Mouse (Mus musculus) thymus, postnatal 0 days (tissue): ENCODE results near the gene Speg. TPM values are rescaled to one million over a fixed set of nuclear protein-coding genes. Genes with fewer than 3 reads are reported as not detected.

ENCODE experiments used
- polyA plus RNA-seq: library from polyadenylated mRNA; unstranded; fragments of >200 nt; fragmentation: Nextera tagmentation; extraction: Ambion mirVana; gene quantifications from 2 replicates; pipeline ENCODE4 v1.2.1, GENCODE M21; 2015

Gene Speg
- polyA plus RNA-seq, 1 experiment from 2014 or later, result 1.6 TPM

Other genes with a start within 250 kb of the Speg start
- 0.20 and 0.41 TPM in 2 replicates for gene Slc23a3, start 241.4 kb upstream of the Speg start, polyA plus RNA-seq
- 74.5 and 79.4 TPM in 2 replicates for gene Cnppd1, start 232.6 kb upstream of the Speg start, polyA plus RNA-seq
- gene Retreg2, start 232.5 kb upstream of the Speg start, polyA plus RNA-seq, result 41.8 and 43.7 TPM in 2 replicates
- gene Zfand2b, start 206.7 kb upstream of the Speg start, polyA plus RNA-seq, result 47.8 and 48.6 TPM in 2 replicates
- gene Abcb6, start 194.9 kb upstream of the Speg start, polyA plus RNA-seq, result 9.4 and 11.4 TPM in 2 replicates
- gene Ankzf1, start 183.1 kb upstream of the Speg start, polyA plus RNA-seq, result 16.0 and 17.7 TPM in 2 replicates
- gene Atg9a, start 183.1 kb upstream of the Speg start, polyA plus RNA-seq, result 12.7 and 14.3 TPM in 2 replicates
- gene Glb1l, start 164.5 kb upstream of the Speg start, polyA plus RNA-seq, result 10.9 and 11.3 TPM in 2 replicates
- 114 and 120 TPM in 2 replicates for gene Stk16, start 164.5 kb upstream of the Speg start, polyA plus RNA-seq
- 170 and 193 TPM in 2 replicates for gene Tuba4a, start 155.4 kb upstream of the Speg start, polyA plus RNA-seq
- 0.78 and 0.96 TPM in 2 replicates for gene A630095N17Rik, start 143.2 kb upstream of the Speg start, polyA plus RNA-seq
- 14.2 and 14.7 TPM in 2 replicates for gene Dnajb2, start 138.9 kb upstream of the Speg start, polyA plus RNA-seq
- gene Ptprn, start 110.8 kb upstream of the Speg start, polyA plus RNA-seq, result 0.98 and 1.1 TPM in 2 replicates
- 1.5 and 1.7 TPM in 2 replicates for gene Resp18, start 96.9 kb upstream of the Speg start, polyA plus RNA-seq
- gene Dnpep, start 57.3 kb upstream of the Speg start, polyA plus RNA-seq, result 84.3 and 87.0 TPM in 2 replicates
- 6.0 and 7.4 TPM in 2 replicates for gene Des, start 15.0 kb upstream of the Speg start, polyA plus RNA-seq
- 51.4 and 58.5 TPM in 2 replicates for gene Gmppa, start 60.6 kb downstream of the Speg start, polyA plus RNA-seq
- gene Asic4, start 75.1 kb downstream of the Speg start, polyA plus RNA-seq, result not detected in 2 replicates
- 10.7 and 11.4 TPM in 2 replicates for gene Chpf, start 104.0 kb downstream of the Speg start, polyA plus RNA-seq
- 0.30 and 0.39 TPM in 2 replicates for gene Tmem198, start 104.2 kb downstream of the Speg start, polyA plus RNA-seq
- gene Obsl1, start 131.2 kb downstream of the Speg start, polyA plus RNA-seq, result 9.9 and 10.2 TPM in 2 replicates
- gene Inha, start 131.8 kb downstream of the Speg start, polyA plus RNA-seq, result 1.7 TPM in 2 replicates
- gene Stk11ip, start 146.2 kb downstream of the Speg start, polyA plus RNA-seq, result 13.1 and 14.4 TPM in 2 replicates
- 1.2 and 1.6 TPM in 2 replicates for gene Slc4a3, start 171.0 kb downstream of the Speg start, polyA plus RNA-seq